Mouse (Mus musculus) splenic B cell, adult 2 months (primary cell): ENCODE measurements around the gene Rassf4.
A peak's percentile ranks its signal among the peaks of the same experiment; 100 is the strongest.

Experiments
- DNase-seq: peaks from one replicate; pipeline ENCODE4 v3.0.0-alpha.2; 2011; ENCODE audit warnings: low read depth, low spot score
- H3K27me3 ChIP-seq: 2 replicates; pipeline ENCODE4 v1.6.1; 2012; ENCODE audit warnings: mild to moderate bottlenecking, low read length, moderate library complexity, mixed read lengths; ENCODE audit not compliant: control insufficient read depth, poor library complexity, insufficient read depth, severe bottlenecking
- H3K36me3 ChIP-seq: 2 replicates; pipeline ENCODE4 v1.6.1; 2012; ENCODE audit warnings: mild to moderate bottlenecking, low read length, moderate library complexity, mixed read lengths; ENCODE audit not compliant: control insufficient read depth, poor library complexity, insufficient read depth, severe bottlenecking

Gene Rassf4

GRCm38 (mm10) chr6:116693639-116694038 is 19.9 kb upstream of the Rassf4 start:
- DNase-seq, result peak; percentile 86
- Histone ChIP-seq H3K27me3 (no peaks in the 10 kb centered on the region; the same call in none of the 2 replicates), H3K36me3 (no peaks in the 10 kb centered on the region)

DNA sequence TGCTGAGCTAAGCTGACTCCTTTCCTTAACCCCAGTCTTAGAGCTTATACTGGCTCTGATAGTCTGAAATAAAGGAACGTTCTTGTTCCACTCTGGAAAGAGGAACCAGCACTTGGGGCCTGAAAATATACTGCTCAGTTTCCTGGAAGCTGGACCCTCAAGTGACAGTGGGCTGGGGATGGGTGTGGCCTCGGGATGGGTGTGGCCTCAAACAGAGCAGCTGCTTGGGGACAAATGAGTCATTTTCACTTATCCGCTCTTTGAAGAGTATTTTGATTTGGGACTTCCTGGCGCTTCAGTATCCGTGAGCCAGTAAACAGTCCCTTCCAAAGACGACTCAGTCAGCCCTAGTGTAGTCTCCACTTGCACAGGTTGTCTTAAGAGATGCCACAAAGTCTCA is 8.6 kb upstream of the Rassf4 start:
- Histone ChIP-seq H3K36me3 (no peaks in the 10 kb centered on the region), H3K27me3 (no peaks in the 10 kb centered on the region)
- peak; percentile 85 for DNase-seq

- peak; percentile 85 for DNase-seq
- no peaks in the 10 kb centered on the region for H3K36me3 ChIP-seq
- no peaks in the 10 kb centered on the region for H3K27me3 ChIP-seq
Observed at GRCm38 (mm10) chr6:116679563-116680288, 6.0 kb upstream of the Rassf4 start.

DNA sequence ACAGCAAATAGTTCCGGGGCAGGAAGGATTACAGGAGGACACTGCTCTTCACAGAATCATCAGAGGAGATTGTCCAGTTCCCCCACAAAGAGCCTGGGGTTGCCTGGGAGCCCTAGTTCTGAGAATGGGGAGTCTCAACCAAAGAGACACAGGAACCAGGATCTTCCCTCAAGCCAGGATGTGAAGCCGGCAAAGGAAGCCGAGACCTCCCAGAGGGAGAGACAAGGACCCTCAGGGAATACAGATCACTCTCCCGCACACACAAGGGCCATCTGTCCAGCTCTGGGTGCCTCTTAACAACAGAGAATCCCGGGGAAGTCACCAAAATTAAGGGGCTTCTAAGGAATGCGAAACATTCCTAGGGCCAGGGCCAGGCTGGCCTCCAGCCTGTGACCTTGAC is 3.6 kb upstream of the Rassf4 start:
- DNase-seq, result no peak
- Histone ChIP-seq H3K36me3 (no peaks in the 10 kb centered on the region), H3K27me3 (no peaks in the 10 kb centered on the region)

DNA sequence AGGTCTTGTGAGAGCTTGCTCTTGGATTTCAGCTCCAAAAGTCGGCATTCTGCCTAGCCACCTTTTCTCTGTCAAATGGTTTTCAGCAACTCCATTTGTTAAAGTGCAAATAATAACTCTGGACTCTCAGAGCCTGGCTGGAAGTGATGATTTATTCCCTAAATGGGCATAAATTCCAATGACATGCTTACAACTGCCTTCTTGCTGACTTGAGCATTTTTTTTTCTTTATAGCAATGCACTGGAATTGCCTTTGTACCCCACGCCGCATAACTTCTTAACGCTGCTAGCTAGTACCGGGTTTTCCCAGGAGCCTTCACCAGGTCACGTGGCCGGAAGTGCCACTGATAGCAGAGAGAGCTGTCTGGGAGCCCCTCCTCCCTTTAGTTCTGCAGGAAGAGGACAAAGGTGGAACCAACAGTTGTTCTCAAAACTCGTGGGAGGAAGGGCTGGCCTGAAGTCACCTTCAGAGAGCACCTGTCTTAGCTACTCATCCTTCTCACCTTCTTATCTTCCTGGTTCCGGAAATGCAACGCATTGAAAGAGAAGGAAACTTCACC is 2.7 kb upstream of the Rassf4 start:
- no peaks in the 10 kb centered on the region for H3K27me3 ChIP-seq
- DNase-seq, result no peak
- no peaks in the 10 kb centered on the region for H3K36me3 ChIP-seq

- no peaks in the 10 kb centered on the region for H3K27me3 ChIP-seq
- peak; percentile 41 for DNase-seq
- H3K36me3 ChIP-seq, result no peaks in the 10 kb centered on the region
Observed at GRCm38 (mm10) chr6:116674283-116674886, 633 bp upstream of the Rassf4 start.

DNA sequence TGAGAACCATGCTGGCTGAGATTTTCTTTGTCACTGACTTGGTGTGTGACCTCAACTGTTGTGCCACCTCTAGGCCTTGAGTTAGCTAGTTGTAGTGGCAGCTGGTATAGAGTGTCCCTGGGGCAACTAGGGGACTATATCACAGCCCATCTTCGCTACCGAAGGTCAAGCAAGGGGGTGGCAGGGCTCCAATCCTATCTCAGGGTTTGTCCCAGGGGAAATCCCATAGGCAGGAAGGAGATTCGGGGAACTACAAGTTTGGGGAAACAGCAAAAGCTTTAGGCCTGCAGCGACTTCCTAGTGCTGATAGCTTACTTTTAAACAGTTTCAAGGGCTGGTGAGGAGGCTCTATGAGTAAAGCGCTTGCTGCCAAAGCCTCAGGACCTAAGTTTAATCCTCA is 1.4 kb downstream of the Rassf4 start:
- H3K36me3 ChIP-seq, result no peaks in the 10 kb centered on the region
- DNase-seq, result no peak
- H3K27me3 ChIP-seq, result no peaks in the 10 kb centered on the region

GRCm38 (mm10) chr6:116671768-116672167 is 2.0 kb downstream of the Rassf4 start:
- DNase-seq, result no peak
- H3K36me3 ChIP-seq, result no peaks in the 10 kb centered on the region
- H3K27me3 ChIP-seq, result no peaks in the 10 kb centered on the region

- no peak for DNase-seq
- H3K36me3 ChIP-seq, result no peaks in the 10 kb centered on the region
- H3K27me3 ChIP-seq, result no peaks in the 10 kb centered on the region
Observed at GRCm38 (mm10) chr6:116671031-116671430, 2.7 kb downstream of the Rassf4 start.

DNA sequence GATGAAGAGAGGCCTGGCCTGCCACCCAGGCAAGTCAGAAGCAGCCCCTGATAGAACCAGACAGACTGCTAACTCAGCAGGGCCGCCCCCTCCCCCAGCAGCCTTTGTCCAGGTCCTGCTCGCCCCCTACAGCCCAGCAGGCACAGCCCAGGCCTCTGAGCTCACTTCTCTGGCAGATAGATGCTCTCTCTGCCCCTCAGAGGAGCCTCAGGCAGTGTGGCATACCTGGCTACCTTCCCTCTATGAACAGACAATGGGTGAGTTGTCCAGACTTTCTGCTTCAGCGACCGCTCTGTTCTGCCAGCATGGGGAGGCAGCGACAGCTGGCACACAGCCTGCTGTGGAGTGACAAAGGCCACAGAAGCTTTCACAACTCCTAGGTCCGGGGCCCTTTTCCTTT is 3.6 kb downstream of the Rassf4 start:
- no peaks in the 10 kb centered on the region for H3K36me3 ChIP-seq
- no peaks in the 10 kb centered on the region for H3K27me3 ChIP-seq
- no peak for DNase-seq

GRCm38 (mm10) chr6:116668682-116669470 is 4.9 kb downstream of the Rassf4 start:
- peak; percentile 27 for DNase-seq
- Histone ChIP-seq H3K36me3 (no peaks in the 10 kb centered on the region), H3K27me3 (no peaks in the 10 kb centered on the region)

GRCm38 (mm10) chr6:116667382-116667781 is 6.4 kb downstream of the Rassf4 start:
- Histone ChIP-seq H3K27me3 (no peaks in the 10 kb centered on the region), H3K36me3 (no peaks in the 10 kb centered on the region)
- no peak for DNase-seq

DNA sequence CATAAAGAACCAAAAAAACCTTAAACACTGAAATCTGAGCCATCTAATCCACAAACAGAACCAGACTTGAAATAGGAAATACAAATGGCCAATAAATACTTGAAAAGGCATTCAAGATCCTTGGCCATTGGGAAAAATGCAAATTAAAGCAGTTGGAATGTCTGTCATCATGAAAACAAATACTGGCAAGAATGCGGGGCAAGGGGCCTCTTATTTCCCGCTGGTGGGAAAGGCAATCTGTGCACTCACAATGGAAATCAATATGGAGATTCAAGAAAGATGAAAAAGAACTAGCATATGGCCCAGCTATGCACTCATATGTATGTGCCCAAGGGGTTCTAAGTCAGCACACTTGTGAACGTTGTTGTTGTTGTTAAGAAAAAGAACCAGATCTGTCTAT is 6.9 kb downstream of the Rassf4 start:
- H3K36me3 ChIP-seq, result no peaks in the 10 kb centered on the region
- H3K27me3 ChIP-seq, result no peaks in the 10 kb centered on the region
- DNase-seq, result no peak

DNA sequence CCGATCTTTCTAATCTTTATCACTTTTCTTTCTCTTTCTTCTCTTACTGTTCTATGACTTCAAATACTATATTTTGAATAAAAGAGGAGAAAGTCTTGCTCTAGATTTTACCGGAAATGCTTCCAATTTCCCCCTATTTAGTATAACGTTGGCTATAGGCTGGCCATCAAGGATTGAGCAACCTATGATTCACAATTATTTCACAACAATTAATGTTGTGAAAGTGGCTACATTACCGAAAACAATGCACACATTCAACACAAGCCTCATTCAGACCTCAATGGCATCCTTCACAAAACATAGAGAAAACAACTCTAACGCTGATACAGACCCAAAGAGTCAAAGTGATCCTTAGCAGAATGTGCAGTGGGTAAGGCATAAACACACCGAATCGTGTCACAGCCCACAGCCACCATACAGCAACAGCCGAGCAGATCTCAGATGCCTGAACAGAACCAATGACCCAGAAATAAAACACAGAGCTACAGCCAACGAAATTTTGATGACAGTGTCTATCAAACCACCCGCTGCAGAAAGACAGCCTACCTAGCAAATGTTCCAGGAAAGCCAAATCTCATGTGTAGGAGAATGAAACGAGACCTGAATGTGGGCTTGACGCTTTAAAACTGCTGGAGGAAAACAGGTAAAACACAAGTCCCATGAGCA is 7.5 kb downstream of the Rassf4 start:
- no peaks in the 10 kb centered on the region for H3K27me3 ChIP-seq
- no peaks in the 10 kb centered on the region for H3K36me3 ChIP-seq
- no peak for DNase-seq
